Mouse (Mus musculus) heart, adult 18-20 months (tissue): ENCODE data around the gene Man2a1. TPM values are rescaled to one million over a fixed set of nuclear protein-coding genes. Genes with fewer than 3 reads are reported as not detected.

Experiments used
- DNase-seq, 2 experiments: peaks; one replicate each; pipeline ENCODE4 v3.0.0; 2021 to 2022; ENCODE audit warnings: mixed read lengths in 1 of 2
- total RNA-seq, 2 experiments: library from RNA; stranded (reverse); gene quantifications; 2 replicates each; pipeline ENCODE4 v1.2.3; 2021

The Man2a1 gene
- total RNA-seq, 2 experiments from 2014 or later: 15.9 to 18.4 TPM

- peak; percentile 44 to 56 for DNase-seq
Measured at GRCm38 (mm10) chr17:64707529-64707928, 107.0 kb downstream of the Man2a1 start.

GRCm38 (mm10) chr17:64716318-64716717 lies 115.8 kb downstream of the Man2a1 start:
- DNase-seq: peak; percentile 88 to 91

- no peak for DNase-seq
Measured at GRCm38 (mm10) chr17:64719760-64720159, 119.2 kb downstream of the Man2a1 start.

- DNase-seq: peak; percentile 47 to 80
Measured at GRCm38 (mm10) chr17:64721112-64721511, 120.6 kb downstream of the Man2a1 start.

- DNase-seq: no peak
Measured at GRCm38 (mm10) chr17:64723162-64723561, 122.6 kb downstream of the Man2a1 start.

- no peak for DNase-seq
Measured at GRCm38 (mm10) chr17:64725214-64725613, 124.7 kb downstream of the Man2a1 start.

- DNase-seq: no peak
Measured at GRCm38 (mm10) chr17:64726032-64726431, 125.5 kb downstream of the Man2a1 start.

GRCm38 (mm10) chr17:64735492-64735891 lies 135.0 kb downstream of the Man2a1 start:
- DNase-seq: peak in 1 of 2 experiments; percentile 68

GRCm38 (mm10) chr17:64737918-64738317 lies 137.4 kb downstream of the Man2a1 start:
- no peak for DNase-seq

- DNase-seq: no peak
Measured at GRCm38 (mm10) chr17:64739129-64739528, 138.6 kb downstream of the Man2a1 start.

GRCm38 (mm10) chr17:64742715-64743605 lies 142.4 kb downstream of the Man2a1 start:
- no peak for DNase-seq

- DNase-seq: no peak
Measured at GRCm38 (mm10) chr17:64743606-64744300, 143.2 kb downstream of the Man2a1 start.

GRCm38 (mm10) chr17:64746637-64747225 lies 146.2 kb downstream of the Man2a1 start:
- DNase-seq: no peak

- DNase-seq: no peak
Measured at GRCm38 (mm10) chr17:64747461-64747860, 146.9 kb downstream of the Man2a1 start.

GRCm38 (mm10) chr17:64748131-64748530 lies 147.6 kb downstream of the Man2a1 start:
- DNase-seq: peak; percentile 74 to 76

GRCm38 (mm10) chr17:64749146-64749545 lies 148.6 kb downstream of the Man2a1 start:
- no peak for DNase-seq

- DNase-seq: no peak
Measured at GRCm38 (mm10) chr17:64751249-64751648, 150.7 kb downstream of the Man2a1 start.

- peak; percentile 61 to 82 for DNase-seq
Measured at GRCm38 (mm10) chr17:64752126-64753019, 151.8 kb downstream of the Man2a1 start.

- DNase-seq: no peak
Measured at GRCm38 (mm10) chr17:64753507-64753906, 153.0 kb downstream of the Man2a1 start.

GRCm38 (mm10) chr17:64754142-64754863 lies 153.8 kb downstream of the Man2a1 start:
- peak in 1 of 2 experiments; percentile 63 for DNase-seq

- DNase-seq: no peak
Measured at GRCm38 (mm10) chr17:64755191-64755590, 154.7 kb downstream of the Man2a1 start.
